In the genomic region with DNA sequence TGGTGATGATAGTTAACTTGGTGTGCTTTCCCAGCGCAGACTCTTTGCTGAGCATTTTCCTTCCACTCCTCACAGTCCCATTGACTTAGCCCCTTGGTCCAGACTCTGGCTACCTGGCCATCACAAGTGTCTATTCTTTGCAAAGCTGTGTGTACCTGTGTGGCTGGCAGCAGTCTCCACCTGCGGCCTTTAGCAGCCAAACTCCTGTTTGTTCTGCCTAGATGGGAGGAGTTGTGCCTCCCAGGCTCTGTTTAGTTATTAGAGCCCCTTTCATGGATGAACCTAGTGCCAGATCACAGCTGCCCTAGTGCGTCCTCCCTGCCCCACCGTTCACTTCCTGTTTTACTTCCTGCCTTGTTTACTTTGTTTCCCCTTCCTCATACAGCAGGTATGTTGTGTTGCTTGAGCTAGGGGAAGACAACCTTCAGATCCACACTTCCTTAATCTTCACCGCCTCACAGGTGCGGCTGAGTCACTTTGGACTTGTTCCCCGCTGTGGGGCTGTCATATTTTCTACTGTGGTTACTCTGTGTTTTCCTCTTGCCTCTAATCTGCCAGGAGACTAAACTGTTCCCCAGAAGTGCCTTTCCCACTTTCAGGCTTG, we compare ENCODE assay signal across 1 mouse cellular context.
TF ChIP-seq lines count a peak whose summit lies in the region.

No protein-coding gene starts in this region.

TF ChIP-seq in MEL, 35 proteins besides CTCF, POLR2A, EP300 and RAD21:
- no peak for TF ChIP-seq SIN3A (IDR thresholded peaks at IDR 0.05; ENCODE audit: low read length)
- TF ChIP-seq ZNF384 (IDR thresholded peaks at IDR 0.05; ENCODE audit: low read depth, low read length) = no peak
- TF ChIP-seq UBTF (IDR thresholded peaks at IDR 0.05; ENCODE audit: borderline replicate concordance, insufficient read depth, low read depth, low read length) = no peak
- TF ChIP-seq ELF1 (IDR thresholded peaks at IDR 0.05; ENCODE audit: low read depth, low read length) = no peak
- TF ChIP-seq USF2 (IDR thresholded peaks at IDR 0.05; ENCODE audit: borderline replicate concordance in 1 of 2, insufficient read depth in 1 of 2, low read depth in 1 of 2, low read length in 2 of 2) = no peak
- no peak for TF ChIP-seq ZKSCAN1 (IDR thresholded peaks at IDR 0.05; ENCODE audit: low read depth, low read length)
- TF ChIP-seq RCOR1 (IDR thresholded peaks at IDR 0.05; ENCODE audit: low read depth, low read length) = no peak
- no peak for TF ChIP-seq JUND (IDR thresholded peaks at IDR 0.05; ENCODE audit: low read depth, low read length)
- TF ChIP-seq CHD2 (IDR thresholded peaks at IDR 0.05; ENCODE audit: low read length) = no peak
- no peak for TF ChIP-seq MYC (IDR thresholded peaks at IDR 0.05; ENCODE audit: low read depth, low read length)
- TF ChIP-seq MXI1 (IDR thresholded peaks at IDR 0.05; ENCODE audit: low read depth, low read length) = no peak
